Mouse (Mus musculus) T-cell, adult 2 months (primary cell): ENCODE measurements around the gene Zfp963.
A peak's percentile ranks its signal among the peaks of the same experiment; 100 is the strongest.

Experiments
- DNase-seq: peaks from one replicate; pipeline ENCODE4 v3.0.0; 2022; ENCODE audit warnings: low spot score

Gene Zfp963

GRCm38 (mm10) chr8:69749544-69750454 lies at the start of gene Zfp963:
Gene Zfp963 (minus strand): TSS chr8:69749970.
- DNase-seq = peak; percentile 97

DNA sequence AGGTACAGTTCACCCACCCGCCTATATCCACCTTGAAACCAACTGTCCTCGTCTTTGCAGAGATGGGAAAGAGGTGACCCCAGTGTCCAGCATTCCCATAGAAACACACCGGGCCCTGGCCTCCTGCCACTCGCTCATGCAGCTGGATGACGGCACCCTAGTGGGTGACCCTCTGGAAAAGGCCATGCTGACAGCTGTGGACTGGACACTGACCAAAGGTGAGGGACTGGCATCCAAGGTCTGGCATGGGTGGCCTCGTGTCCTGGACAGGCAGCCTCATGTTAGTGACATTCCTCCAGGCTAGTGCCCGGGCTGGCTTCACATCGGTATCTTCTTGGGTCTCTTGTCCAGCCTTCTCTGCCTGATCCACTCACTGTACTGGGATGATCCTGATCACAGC lies 49.5 kb upstream of the Zfp963 start:
- DNase-seq = no peak

DNA sequence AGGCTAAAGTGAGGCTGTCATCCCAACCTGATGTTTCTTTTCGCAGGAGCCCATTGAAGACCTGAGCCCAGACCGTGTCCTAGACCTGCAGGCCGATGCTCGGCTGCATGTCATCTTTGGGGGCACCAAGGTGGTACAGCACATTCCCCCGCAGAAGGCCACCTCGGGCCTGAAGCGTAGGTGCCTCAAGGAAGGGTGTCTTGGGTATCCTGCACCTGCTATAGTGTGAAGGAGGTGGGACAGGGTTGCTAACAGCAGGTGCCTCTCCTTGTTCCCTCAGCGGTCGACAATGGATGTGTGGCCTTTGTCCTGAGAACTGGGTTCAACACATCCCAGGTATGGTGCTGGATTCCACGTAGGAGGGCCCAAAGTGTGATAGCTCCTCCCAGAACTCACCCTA lies 47.9 kb upstream of the Zfp963 start:
- no peak for DNase-seq

DNA sequence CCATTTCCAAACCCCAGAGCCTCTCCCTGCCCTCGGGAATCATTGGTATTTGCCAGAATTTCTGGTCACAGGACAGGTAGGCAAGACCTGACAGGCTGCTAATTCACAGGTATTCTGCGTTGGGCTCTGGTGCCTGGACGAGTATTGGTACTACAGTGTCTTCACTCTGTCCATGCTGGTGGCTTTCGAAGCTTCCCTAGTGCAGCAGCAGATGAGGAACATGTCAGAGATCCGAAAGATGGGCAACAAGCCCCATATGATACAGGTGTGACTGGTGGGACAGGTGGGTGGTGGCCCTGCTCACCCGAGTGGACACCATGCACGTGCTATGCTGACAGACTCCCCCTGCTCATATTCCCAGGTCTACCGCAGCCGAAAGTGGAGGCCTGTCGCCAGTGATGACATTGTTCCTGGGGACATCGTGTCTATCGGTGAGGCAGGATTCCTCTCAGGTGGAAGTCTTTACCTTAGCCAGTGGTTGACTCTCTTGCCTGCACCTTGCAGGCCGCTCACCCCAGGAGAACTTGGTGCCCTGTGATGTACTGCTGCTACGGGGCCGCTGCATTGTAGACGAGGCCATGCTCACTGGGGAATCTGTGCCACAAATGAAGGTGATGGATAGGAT lies 47.1 kb upstream of the Zfp963 start:
- DNase-seq = no peak

DNA sequence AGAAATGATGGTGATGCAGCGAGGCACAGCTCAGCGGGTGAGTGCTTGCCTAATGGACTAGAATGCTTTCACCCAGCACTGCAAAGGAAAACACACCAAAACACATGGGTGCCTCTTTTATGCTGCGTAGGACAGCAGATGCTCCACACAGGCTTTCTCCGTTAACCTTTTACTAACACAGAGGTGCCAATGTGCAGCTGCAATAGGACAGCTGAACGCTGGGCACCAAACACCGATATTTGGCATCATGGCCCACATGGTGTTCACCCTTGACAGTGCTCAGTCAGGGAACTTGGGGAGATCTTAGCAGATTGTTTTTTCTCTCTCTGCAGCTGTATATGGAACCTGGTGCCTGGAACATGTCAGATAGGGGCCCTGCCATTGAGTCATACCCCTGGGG lies 45.1 kb upstream of the Zfp963 start:
- no peak for DNase-seq

DNA sequence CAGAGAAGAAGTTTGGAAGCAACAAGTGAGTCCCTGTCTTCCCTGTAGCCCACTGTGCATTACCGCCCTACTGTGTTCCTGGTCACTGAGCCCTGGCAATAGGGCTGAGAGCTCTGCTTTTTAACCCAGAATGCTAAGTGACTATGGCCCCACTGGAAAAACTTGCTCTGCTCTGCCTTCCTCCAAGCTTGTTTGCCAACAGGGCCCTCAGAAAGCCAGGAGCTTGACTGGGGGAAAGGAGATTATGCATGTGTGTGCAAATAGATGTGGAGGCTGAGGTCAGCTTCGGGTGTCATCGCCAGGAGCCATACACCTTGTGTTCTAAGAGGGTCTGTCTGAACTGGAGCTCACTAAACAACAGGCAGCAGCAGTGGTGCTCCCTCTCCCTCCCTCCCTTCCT lies 44.3 kb upstream of the Zfp963 start:
- DNase-seq = no peak

DNA sequence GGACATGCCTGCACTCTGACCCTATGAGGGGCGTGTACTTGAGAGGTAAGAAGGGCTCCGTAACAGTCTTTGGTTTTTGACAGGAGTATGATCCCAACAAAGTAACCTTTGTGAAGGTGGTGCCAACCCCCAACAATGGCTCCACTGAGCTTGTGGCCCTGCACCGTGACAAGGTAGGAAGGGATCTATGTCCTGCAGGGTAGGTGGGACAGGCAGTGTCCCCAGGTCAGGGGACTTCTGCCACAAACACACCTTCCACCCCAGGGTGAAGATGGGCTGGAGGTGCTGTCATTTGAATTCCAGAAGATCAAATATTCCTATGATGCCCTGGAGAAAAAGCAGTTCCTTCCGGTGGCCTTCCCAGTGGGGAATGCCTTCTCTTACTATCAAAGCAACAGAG lies 43.9 kb upstream of the Zfp963 start:
- DNase-seq = no peak

DNA sequence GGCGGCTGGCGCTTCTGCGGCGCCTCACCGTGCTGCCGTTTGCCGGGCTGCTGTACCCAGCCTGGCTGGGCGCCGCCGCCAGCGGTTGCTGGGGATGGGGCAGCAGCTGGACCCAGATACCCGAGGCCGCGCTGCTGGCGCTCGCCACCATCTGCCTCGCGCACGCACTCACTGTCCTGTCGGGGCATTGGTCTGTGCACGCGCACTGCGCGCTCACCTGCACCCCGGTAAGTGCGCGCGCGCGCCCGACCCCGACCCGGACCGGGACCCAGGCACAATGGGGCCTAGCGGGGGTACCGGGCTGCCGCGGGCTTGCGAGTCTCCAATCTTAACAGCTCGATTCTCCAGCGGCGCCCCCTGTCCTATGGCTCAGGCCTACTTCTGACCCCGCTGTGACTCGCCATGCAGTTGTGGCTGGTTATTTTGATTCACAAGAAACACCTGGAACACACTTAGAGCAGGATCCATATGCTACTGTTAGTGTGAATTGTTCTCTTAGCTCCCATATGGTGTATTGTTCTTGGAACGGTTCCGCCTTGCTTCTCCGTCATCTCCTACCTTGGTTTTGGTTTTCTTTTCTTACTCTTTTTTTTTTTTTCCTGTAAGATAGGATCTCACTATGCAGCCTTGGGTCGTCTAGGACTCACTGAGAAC lies 41.8 kb upstream of the Zfp963 start:
- DNase-seq = peak; percentile 24

DNA sequence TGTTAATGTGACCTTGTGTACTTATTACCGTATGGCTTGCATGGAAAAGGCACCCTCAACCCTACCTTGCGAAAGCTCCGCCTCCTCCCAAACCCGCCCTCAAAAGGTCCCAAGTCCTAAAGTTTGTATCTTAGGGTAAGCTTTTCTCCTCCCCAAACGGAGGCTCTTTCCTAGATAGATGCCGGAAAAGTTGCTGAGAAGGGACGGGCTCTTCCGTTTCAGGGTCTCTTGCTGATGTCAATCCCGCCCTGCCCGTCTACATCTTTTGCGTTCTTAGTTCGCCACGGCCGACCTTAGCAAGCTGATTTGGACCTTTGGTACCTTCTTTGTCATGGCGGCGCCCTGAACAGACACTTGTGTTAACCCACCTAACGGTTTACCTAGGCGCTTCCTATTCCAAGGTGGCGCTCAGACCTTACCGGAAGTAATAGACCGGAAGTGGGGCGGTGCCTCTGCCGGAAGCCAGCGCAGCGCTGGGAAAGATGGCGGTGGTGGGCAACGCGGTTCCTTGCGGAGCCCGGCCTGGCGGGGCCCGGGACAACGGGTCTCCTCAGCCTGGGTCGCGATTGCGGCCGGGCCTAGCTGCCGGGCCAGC lies 41.1 kb upstream of the Zfp963 start, which contains the start of the genes Atp13a1 and Zfp866:
Atp13a1 (plus strand) TSS at position 391 of the 595 bp plus-strand sequence.
Zfp866 (minus strand) TSS at position 406 of the 595 bp plus-strand sequence.
- DNase-seq = peak; percentile 92

DNA sequence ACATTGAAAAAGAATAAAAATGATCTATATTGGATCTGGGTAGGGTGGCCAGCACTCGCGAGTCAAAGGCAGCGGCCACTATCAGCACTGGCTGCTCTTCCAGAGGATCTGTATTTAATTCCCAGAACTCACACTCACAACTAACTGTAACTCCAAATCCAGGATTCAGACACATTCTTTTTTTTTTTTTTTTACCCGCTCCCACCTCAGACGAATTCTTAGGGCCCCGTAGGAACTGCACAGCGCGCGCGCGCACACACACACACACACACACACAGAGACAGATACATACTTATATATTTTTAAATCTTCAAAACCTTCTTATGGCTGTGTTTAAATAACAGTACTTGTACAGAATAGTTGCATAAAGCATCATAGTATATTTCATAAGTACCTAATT lies 40.6 kb upstream of the Zfp963 start:
- DNase-seq = no peak

DNA sequence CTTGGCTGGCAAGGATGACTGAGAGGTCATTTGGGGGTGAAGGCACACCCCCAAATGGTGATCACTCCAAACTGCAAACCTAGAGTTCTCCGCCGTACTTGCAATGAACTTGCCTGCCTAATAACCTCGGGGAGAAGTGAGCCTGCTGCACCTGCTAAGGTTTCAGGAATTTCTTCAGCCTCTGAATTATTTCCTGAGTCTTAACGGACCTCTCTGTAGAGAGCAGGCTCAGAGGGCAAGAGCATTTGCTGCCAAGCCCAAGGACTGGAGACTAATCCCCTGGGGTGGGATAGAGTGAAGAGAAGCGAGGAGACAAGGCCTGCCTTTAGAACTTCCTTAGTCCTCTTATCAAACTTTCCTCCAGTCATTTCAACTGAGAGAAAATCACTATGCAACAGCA lies 40.0 kb upstream of the Zfp963 start:
- no peak for DNase-seq

DNA sequence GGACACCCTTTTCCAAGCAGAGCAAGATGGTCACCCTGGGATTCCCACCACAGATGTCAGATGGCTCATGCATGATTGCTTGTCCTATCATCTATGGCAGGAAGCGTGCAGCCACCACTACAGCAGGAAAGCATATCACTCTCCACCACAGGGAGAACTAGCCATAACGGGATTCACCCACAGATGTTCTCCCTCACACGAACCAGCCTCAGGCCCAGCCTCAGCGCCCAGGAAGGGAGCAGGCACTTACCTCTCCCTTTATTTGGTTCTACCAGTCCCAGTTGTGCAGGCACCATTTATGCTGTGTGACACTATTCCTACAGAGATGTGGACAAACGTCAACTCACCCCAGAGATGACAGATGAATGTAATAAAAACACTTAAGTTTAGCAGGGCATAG lies 39.3 kb upstream of the Zfp963 start:
- DNase-seq = no peak

- DNase-seq = no peak
Measured at GRCm38 (mm10) chr8:69777111-69777510, 27.3 kb upstream of the Zfp963 start.

DNA sequence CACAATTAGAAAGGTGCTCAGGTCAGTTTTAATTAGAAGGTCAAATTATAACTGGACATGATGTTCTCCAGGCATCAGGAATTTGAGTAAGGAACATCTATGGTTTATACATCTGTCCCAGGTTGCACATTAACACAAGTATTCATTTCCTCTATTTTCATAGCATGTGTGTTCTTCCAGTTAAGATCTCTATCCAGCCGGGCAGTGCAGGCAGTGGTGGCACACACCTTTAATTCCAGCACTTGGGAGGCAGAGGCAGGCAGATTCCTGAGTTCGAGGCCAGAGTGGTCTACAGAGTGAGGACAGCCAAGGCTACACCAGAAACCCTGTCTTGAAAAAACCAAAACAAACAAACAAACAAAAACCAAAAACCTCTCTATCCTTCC lies 25.4 kb upstream of the Zfp963 start:
- DNase-seq = no peak

GRCm38 (mm10) chr8:69774503-69775148 lies 24.9 kb upstream of the Zfp963 start, which contains the start of gene Gm20422:
Gene Gm20422 (minus strand): TSS chr8:69774886.
- DNase-seq = peak; percentile 90

DNA sequence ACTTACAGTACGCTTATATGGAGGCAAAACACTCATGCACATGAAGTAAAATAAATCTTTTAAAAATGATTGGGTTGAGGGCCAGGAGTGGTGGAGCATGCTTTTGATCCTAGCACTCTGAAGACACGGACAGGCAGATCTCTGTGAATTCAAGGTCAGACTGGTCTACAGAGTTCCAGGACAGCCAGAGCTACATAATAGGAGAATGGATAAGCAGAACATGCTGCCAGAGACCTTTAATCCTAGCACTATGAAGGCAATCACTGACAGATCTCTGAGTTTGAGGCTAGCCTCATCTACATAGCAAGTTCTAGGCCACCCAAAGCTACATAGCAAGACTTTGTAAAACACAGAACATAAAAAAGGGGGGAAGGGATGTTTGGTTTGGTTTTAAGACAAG lies 22.3 kb upstream of the Zfp963 start:
- DNase-seq = no peak

GRCm38 (mm10) chr8:69771221-69771620 lies 21.5 kb upstream of the Zfp963 start:
- DNase-seq = no peak

DNA sequence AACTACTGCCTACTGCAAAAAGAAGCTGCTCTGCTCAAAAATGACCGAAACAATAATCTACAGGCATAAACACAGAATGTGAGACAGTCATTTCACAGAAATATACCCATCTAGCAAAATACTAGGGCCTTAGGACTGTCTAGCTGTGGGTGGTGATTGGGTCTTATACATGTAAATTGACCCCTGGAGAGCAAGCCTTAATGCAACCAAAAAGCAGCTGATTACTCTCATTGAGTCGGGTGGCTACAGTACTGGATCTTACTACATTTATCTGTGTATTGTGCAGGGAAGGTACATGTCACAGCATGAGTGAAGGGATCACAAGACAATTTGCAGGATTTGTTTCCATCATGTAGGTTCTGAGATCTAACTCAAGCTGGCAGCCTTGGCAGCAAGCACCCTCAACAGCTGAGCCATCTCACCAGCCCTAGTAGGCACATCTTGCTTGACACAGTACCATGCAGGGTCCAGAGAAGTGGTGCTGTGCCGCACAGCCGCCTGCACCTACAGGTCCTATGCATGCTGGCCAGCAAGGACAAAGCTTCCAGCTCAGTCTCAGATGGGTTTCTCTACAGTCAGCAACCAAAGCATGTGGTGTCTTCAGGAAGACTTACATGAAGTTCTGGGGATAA lies 12.2 kb upstream of the Zfp963 start:
- DNase-seq = no peak

DNA sequence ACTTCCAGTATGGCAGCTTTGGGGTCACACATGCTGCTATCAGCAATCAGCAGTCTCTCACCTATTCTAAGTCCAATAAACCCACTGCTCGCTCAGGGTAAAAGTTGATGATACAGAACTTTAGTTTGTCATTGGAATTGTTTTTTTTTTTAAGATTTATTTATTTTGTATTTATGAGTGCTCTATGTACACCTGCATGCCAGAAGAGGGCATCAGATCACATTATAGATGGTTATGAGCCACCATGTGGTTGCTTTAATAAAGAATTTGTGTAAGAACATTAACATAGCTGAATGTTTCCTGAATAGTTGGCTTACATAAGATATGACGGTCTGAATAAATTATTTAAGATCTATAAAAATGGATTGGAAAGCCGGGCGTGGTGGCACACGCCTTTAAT lies 8.5 kb upstream of the Zfp963 start:
- no peak for DNase-seq

- no peak for DNase-seq
Measured at GRCm38 (mm10) chr8:69752437-69752836, 2.7 kb upstream of the Zfp963 start.

GRCm38 (mm10) chr8:69741231-69741630 lies 8.5 kb downstream of the Zfp963 start:
- DNase-seq = no peak
